Mouse (Mus musculus): ENCODE data around the gene Syce1.

Gene Syce1

DNA sequence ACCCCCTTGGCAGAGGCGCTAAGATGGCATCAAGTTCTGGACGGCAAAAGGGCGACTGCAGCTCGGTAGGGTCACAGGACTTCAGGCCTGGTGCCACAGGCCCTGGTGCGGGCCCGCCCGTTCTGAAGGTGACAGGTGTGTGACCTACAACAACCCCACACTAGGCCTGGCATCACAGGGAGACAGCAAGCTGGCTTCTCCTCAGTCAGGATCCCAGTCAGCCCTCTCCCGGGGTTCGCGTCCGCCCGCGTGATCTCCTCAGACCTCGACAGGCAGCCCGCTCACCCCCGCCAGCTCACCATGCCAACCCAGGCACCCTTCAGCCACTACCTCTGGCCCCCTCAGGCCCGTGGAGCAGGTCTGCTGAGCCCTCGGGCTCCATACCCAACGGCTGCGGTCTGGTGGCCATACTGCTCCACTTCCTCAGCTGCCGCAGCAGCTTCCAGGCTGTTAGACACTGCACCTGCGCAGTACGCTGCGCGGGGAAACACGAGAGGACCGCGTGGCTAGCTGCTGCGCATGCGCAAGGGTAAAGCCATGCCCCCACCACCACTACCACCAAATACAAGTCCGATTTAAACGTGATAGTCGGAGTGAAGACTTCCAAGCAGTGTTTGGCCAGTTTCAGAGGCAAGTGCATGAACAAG lies at the start of gene Syce1:
Syce1 (minus strand) TSS at position 447 of the 647 bp plus-strand sequence.
- no peak for DNase-seq (ENCODE audit: low spot score)

DNA sequence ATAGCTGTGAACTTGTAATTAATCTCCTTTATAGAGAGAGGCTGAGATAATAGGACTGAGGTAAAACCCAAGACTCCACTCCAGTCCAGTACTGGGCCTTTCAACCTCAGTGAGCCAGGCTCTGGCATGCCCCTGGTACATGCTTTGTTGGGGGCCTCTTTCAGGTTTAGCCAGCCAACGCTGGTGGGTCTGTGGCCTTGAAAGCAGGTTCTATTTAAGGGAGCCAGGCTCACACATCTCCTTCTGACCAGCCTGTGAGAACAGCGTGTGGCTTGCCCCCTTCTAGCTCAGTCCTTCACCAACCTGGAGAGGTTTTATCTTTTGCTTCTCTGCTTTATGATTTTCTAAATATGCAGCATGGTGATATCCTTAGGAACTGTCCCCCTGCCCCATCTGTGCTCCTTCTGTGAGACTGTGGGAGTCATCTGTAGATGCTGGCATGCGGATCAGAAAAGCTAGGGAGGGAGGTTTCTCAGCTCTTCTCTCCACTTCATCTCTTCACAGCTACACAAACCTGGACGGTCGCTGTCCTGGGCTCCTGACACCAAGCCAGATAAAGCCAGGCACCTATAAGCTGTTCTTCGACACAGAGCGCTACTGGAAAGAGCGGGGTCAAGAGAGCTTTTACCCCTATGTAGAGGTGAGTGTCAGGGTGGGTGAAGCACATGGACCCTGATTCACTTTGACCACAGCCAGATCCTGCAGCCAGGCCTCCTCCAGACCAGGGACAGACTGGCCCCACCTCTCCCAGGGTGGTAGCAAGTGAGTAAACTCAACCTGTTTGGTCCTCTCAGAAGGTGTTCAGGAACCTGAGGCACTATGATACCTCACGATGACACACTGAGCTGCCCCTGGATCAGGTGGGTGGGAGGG lies 48.8 kb upstream of the Syce1 start:
- DNase-seq (ENCODE audit: low spot score), result no peak

DNA sequence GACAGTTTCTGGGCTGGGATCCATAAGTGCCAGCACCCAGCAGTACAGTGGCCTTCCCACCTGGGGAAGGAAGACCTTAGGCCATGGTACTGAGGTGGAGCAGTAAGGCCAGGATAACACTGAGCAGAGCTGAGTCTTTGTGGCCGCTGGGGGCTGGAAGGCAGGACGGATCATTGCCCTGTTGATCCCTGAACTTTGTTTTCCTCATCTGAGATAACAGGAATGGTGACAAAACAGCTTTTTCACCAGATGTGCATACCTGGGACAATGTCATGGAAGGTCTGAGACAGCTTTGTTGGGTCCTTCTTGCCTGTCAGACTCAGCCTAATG lies 48.1 kb upstream of the Syce1 start:
- no peak for DNase-seq (ENCODE audit: low spot score)

DNA sequence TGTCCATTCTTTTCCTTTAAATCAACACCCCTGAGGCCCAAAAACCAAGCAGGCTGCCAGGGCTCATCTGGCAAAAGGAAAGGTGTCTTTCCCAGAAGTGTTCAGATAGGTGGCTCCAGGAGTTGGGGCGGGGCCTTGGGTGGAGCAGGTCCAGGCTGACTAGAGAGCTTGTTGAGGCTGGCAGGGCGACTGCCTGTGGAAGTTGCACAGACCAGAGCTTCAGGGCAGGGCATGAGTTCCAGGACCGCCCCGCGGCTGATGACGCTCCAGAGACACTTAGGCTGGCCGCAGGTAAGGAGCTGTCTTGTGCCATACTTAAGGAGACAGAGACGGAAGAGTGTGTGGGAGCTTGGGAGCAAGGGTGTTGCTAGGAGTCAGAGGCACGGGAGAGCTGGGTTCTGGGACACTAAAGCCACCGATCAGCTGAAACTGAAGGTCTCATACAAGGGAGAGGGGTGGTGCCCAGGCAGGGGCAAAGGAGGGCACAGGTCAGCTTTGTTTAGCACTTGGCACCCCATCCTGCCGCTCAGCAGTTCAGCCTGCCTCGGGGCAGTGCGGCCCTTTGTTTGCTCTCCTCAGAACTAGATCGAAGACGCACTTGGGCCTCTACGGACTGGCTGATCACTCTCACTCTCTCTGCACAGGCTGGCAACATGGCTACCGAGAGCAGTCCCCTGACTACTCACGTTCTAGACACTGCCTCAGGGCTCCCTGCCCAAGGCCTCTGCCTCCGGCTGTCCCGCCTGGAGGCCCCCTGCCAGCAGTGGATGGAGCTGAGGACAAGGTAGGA lies 47.5 kb upstream of the Syce1 start, which contains the start of gene Urah:
Urah (plus strand) TSS at position 51 of the 790 bp plus-strand sequence.
- DNase-seq (ENCODE audit: low spot score), result no peak

DNA sequence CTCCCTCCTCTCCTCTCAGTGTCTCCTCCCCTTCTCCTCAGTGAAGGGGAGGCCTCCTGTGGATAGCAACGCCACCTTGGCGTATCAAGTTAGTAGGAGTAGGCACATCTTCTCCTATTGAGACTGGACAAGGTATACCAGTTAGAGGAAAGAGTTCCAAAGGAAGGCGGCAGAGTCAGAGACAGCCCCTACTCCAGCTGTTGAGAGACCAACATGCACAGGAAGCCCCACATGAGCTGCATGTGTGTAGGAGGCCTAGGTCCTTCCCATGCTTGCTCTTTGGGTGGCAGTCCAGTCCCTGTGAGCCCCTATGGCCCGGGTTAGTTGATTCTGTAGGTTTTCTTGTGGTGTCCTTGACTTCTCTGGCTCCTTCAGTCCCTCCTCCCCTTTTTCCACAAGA lies 45.7 kb upstream of the Syce1 start:
- no peak for DNase-seq (ENCODE audit: low spot score)

DNA sequence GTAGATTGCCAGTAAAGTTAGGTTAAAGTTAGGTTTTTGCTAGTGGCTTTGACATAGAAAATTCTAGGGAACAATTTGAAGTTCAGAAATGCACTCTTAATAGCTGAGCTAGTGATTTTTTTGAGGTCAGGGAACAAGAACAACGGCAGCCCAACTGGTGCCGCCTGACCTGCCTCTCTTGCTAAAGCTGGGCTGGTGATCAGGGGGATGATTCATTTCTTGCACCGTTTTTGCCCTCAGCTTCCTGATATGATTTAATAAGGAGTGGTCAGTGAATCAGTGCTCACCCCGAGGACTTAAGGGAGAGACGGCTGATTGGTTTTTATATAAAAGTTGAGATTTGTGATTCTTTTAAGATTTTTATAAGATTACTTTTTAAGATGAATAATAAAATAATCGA lies 43.8 kb upstream of the Syce1 start:
- DNase-seq (ENCODE audit: low spot score), result no peak

DNA sequence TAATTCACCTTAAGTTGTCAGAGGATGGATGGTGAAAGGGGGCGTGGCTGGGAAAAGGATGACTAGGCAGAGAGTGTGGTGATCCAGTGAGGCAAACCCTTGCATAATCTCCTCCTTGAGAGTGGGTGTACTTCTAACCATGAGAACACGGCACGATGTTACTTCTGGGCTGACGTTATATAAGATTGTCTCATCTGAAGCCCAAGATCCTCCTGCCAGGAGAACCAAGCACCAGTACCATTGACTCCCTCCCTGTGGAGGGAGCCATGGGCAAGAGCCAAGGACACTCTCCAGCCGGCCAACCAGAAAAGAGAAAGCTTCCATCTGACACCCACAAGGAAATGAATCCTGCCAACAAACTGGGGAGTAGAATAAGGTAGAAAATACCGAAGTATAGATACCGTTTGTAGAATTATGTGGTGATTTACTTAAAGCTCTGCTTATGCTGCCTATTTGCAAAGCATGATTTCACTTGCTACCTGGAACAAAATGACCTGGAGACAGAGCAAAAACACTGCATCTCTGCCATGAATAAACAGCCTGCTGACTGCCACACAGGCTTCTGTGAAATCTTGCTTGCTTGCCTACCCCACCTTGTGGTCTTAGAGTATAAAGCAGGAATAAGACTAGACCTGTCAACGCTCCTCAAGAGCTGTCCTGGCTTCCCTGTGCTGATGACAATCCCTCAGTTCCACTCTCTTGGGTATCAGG lies 40.7 kb upstream of the Syce1 start:
- no peak for DNase-seq (ENCODE audit: low spot score)

DNA sequence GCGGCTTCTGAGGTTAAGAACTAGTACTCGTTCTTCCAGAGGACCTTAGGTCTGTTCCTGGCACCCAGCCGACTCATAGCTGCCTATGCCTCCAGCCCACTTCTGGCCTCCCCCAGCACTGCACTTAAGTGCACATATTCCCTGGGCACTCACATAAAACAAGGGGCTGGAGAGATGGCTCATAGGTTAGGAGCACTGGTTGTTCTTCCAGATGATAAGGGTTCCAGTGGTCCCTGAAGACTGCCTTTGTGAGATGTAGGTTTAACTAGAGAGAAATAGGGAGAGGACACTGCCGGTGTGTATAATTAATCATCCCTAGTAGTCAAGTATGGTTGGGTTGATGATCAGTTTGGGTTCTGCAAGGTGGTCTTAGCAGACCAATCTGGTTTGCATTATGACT lies 35.1 kb upstream of the Syce1 start:
- no peak for DNase-seq (ENCODE audit: low spot score)

DNA sequence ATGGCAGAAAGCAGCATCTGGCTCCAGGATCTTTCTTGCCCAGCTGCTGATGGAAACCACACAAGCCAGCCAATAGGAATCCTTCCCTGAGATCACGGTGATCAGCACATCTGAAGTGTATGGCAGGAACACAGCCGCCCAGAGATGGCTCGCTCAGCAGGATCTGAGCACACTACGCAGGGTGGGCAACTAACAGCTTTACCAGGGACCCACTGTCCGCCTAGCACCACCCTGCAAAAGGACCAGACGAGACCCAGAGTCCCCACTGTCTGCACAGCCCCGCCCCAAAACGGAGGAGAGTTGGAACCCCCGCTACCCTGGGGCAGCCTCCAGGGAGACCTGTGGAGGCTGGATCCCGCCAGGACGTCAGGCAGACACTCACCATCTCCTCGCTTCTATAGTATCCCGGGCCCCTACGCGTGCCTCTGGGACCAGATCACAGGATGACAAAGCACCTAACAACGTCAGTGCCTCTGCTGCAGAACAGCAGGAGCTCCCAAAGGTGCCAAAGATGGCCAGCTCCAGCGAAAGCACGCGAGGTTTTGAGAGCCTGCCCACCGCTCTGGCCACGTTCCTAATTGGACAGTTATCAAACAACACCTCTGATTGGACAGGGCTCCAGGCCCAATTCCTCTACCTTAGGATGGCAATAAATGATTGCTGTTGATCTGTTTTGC lies 34.1 kb upstream of the Syce1 start, which contains the start of gene Zfp941:
Zfp941 (minus strand) TSS at position 526 of the 677 bp plus-strand sequence.
- DNase-seq (ENCODE audit: low spot score), result no peak

DNA sequence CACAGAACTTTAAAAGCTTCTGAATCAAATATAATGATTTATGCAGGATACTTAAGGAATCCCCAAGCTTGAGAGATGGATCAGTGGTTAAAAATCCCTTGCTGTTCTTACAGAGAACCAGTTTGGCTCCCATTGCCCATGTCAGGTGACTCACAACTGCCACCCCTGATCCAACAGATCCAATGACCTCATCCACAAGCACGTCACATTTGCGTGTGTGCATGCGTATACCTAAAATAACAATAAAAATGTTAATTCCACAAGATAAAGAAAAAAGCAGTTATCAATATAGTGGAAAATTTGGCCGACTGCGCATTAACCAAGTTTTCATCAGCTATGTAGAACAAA lies 33.6 kb upstream of the Syce1 start:
- no peak for DNase-seq (ENCODE audit: low spot score)

DNA sequence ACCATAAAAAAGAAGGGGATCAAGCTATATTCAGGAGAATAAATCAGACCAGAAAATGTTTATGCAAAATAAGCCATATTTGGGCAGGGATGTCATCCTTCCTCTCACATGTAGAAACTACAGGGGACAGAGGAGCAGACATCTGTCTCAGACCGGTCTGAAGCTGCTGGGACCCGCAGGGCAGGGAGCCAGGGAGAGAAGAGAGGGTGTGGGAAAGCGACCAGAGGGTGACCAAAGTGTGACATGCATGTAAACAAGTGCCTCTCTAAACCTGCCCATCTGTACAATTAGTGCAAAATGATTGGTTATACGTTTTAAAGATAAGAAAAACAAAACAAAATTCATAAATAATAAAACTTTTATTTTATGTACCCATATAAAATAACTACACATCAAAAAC lies 32.5 kb upstream of the Syce1 start:
- no peak for DNase-seq (ENCODE audit: low spot score)

DNA sequence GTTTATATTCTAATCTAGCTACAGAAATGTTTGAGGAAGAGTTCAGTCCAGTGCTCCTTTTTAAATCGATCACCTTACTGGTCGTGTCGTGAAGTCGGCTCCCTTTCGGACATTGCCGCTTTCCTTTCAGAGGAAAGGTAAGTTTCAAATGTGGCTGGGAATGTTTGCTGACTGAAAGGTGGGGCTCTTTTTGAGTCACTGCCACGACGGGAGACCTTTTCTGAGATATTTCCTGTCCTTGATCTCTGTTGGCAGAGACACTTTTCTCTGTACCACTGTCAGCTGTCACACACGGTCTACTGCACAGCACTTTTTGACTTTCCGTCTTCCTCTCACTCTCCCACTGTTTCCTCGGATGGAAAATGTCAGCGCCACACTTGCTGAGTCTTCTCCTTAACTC lies 25.2 kb upstream of the Syce1 start:
- DNase-seq (ENCODE audit: low spot score), result no peak

DNA sequence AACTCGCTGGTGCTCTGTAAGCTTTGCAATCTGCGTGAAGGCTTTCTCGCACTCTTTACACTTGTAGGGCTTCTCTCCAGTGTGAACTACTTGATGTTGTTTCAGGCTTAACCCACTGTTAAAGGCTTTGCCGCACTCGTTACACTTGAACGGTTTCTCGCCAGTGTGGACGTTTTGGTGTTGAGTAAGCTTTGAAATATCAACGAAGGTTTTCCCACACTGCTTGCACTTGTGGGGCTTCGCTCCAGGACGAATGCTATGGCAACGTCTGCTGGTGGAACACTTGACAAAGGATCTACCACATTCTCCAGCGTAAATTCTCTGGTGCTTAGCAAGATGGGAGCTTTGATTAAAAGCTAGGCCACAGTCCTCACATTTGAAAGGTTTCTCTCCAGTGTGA lies 24.1 kb upstream of the Syce1 start:
- no peak for DNase-seq (ENCODE audit: low spot score)

DNA sequence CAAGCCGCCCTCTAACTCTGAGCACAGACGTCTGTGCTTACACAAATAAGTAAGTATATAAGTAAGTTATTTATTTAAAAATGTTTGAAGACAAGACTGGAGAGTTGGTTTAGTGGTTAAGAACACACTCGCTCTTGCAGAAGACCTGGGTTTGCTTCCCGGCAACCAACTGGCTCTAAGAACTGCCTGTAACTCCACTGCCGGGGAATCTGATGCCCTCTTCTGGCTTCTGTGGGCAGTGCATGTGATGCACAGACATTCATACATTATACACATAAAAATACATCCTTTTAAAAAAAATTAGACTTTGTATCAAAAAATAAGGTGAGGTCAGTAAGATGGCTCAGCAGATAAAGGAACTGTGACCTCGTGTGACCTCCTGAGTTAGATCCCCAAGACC lies 22.8 kb upstream of the Syce1 start:
- no peak for DNase-seq (ENCODE audit: low spot score)

DNA sequence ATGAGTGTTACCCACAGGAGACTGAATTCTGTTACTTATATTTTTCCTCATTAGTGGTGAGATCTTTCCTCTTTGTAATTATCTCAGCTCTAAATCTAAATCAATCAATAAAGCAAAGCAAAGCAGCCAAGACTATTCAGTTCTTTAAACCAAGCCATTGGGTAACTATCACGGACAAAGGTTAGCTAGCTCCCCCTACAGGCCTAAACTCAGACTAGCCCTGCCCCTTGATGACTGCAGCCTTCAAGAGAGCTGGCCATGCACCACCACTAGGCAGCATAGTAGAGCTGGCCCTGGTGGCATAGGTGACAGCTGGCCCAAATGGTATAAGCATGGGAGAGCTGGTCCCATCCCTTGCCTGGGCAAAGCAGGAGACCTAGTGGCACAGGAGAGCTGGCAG lies 18.1 kb upstream of the Syce1 start:
- no peak for DNase-seq (ENCODE audit: low spot score)

DNA sequence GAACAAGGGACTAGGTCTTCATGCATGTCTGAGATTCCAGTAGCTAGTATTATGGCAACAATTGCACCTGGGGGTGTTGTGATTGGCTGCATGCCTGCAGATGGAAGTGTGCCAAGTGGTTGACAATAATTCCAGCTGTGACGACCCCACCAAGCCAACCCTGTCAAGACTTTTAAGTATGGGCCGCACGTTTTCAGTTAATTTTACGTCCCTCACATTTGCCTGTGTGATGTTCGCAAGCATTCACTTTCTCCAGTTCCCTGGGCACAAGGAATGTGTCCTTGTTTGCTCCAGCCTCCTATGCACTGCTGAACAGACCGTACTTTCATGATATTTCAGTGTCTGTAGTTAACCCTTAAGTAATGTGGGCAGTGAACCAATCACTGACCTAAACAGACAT lies 15.0 kb upstream of the Syce1 start:
- DNase-seq (ENCODE audit: low spot score), result no peak

DNA sequence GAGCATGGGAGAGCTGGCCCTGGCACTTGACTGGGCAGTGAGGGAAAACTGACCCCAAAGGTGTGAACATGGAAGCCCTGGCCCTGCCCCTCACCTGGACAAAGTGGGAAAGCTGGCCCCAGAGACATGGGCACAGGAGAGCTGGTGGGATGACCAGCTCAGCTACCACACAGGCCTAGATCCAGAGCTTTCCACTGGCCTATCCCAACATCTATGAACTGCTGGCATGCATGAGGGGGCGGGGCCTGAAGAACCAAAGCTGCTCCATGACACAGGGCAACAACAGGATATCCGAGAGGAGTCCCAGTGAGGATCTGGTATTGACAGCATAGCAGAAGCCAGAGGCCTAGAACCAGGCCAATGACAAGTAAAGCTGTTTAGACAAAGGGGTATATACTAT lies 10.6 kb upstream of the Syce1 start:
- DNase-seq (ENCODE audit: low spot score), result no peak

DNA sequence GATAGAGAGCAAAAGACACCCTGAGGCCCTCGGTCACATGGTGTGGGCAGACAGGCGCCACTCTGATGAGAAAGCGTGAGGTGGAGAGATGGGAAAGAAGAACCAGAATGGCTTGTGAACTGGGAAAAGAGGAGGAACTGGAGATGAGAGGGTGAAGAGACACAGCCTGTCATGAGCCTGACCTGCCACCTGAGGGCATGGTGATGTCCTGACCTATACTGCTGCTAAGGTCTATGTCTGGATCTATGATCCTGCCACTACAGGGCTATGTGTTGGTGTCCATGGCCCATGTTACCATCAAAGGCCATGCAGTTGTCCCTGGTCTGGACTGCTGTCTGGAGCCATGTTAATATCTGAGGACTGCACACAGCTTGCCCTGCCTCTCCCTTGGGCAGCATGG lies 10.0 kb upstream of the Syce1 start:
- no peak for DNase-seq (ENCODE audit: low spot score)

DNA sequence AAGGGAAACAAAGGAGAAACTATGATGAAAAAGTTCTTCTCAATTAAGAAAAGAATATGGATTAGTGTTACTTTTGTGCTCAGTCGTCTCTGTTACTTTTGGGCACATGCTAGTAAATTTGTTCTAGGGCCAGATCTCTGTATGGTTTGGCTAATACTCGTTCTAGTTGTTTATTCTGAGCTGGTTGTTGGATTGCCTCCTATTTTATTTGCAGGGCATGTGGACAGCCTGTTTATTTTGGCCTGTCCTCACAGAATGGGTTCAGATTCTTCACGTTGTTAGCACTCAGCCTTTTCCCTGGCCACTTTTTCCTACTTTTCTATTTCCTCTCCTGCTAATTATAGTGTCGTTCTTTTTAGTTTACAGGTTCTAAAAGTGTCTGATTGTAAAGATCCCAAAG lies 5.9 kb upstream of the Syce1 start:
- DNase-seq (ENCODE audit: low spot score), result no peak

DNA sequence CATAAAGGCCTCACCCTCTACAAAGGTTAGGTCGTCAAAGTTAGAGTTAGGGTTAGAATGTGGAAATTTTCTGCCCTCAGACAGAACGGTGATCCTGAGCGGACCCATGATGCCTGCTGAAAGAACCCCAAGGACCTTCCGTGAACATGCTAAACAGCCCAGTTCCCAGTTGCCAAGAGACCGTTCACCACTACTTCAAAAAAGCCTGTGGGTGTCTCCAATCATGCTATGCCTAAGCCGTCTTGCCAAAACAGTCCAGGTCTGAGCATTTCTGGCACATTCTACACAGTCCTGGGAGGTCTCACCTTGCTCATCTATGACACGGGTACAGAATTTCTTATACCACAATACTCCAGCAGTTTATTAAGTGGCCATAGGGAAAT lies 392 bp upstream of the Syce1 start:
- DNase-seq (ENCODE audit: low spot score), result no peak

DNA sequence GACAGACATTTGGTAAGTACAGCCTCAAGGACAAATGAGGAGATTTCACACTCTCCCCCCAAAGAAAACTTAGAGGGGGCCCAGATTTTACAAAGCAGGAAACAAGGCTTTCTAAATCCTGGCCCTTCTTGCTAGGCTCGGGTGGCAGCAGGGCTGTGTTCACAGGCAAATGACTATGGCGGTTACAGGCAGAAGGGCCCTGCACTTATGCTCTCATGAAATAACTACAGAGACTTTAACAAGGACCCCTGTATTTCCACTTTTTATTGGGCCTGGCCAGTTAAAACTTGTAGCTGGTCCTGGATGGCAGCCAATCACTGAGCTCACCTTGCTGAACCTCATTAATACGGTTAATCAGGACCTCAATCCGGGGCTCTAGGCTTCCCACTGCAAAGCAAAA lies 7.1 kb downstream of the Syce1 start:
- DNase-seq (ENCODE audit: low spot score), result no peak

Data from urinary bladder, postnatal 10 days (tissue).